Mouse (Mus musculus): ENCODE measurements around the gene Opn4. TPM values are rescaled to one million over a fixed set of nuclear protein-coding genes. Genes with fewer than 3 reads are reported as not detected.

Opn4 gene
- polyA plus RNA-seq, 1 experiment from 2014 or later: not detected

DNA sequence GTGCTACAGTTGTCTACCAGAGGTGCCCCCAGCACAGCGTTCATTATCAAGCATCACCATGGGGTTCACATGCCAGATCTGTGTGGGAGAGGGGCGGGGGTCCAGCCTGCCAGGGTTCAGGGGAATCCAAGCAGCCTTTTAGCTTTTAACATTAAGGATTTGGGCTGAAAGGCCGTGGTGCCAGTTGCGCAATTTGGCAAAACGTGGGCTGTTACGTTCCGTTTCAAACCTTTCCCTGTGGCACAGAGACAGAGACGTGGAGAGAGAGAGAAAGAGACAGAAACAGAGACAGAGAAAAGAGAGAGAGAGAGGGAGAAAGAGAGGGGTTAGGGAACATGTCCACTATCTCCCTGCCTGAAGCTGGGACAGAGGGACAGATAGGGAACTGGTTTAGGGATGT, 38.3 kb downstream of the Opn4 start:
- Histone ChIP-seq H3K9ac (ENCODE audit: low read length) (no peak overlapping the region), H3K4me3 (ENCODE audit: low read depth, low read length) (no peak overlapping the region), H3K27ac (ENCODE audit: low read depth, low read length) (no peak overlapping the region), H3K4me2 (ENCODE audit: low read depth) (no peak overlapping the region), H3K36me3 (ENCODE audit: control insufficient read depth, insufficient read depth, low read length) (no peaks in the 10 kb centered on the region), H3K9me3 (ENCODE audit: control insufficient read depth, low read length) (no peaks in the 10 kb centered on the region), H3K27me3 (ENCODE audit: control insufficient read depth, insufficient read depth, low read length) (no peaks in the 10 kb centered on the region), H3K4me1 (ENCODE audit: control insufficient read depth, insufficient read depth, low read length) (no peaks in the 10 kb centered on the region)
- ATAC-seq (ENCODE audit: insufficient read depth, low FRiP score, low TSS enrichment) (no peak), DNase-seq (ENCODE audit: low spot score) (no peak)
- WGBS: 95% methylated on average over 8 of the region's 8 CpGs

DNA sequence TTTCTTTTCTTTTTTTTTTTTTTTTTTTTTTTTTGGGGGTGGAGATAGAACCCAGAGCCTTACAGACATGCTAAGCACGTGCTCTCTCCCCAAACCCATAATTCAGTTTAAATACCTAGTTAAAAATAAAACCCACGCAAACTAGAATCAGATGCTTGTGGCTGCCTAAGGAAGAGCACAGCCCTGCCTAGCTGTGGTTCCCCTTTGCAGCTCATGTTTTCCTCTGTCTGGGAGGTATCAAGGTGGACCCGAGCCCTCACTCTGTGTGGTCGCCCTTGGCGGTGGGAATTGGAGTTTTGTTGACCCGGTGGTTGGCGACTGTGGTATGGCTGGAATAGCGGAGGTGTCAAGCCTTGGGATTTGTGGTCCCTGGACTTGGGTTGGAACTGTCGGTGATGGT, 41.0 kb downstream of the Opn4 start:
- Histone ChIP-seq H3K9me3 (ENCODE audit: control insufficient read depth, low read length) (no peaks in the 10 kb centered on the region), H3K4me1 (ENCODE audit: control insufficient read depth, insufficient read depth, low read length) (no peaks in the 10 kb centered on the region), H3K4me3 (ENCODE audit: low read depth, low read length) (no peak overlapping the region), H3K9ac (ENCODE audit: low read length) (no peak overlapping the region), H3K27me3 (ENCODE audit: control insufficient read depth, insufficient read depth, low read length) (no peaks in the 10 kb centered on the region), H3K36me3 (ENCODE audit: control insufficient read depth, insufficient read depth, low read length) (no peaks in the 10 kb centered on the region), H3K4me2 (ENCODE audit: low read depth) (no peak overlapping the region), H3K27ac (ENCODE audit: low read depth, low read length) (no peak overlapping the region)
- ATAC-seq (ENCODE audit: insufficient read depth, low FRiP score, low TSS enrichment): no peak
- no peak for DNase-seq (ENCODE audit: low spot score)
- WGBS: 92% methylated on average over 9 of the region's 9 CpGs

DNA sequence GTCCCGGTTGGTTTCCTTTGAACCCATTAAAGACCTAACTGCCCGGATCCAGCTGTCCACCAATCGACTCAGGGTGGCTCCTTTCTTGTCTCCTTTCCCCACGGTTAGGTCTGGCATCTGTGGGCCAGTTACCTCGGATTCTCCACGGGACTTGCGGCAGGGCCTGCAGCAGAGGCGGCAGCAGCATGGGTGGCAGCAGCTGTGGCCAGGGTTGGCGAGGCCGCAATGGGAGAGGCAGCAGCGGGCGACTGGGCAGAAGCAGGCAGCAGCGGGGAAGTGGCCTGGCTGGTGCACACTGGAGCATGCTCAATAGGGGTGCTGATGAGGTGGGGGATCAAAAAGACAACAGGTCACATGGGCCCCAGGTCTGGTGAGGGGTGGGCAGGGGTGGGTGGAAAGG, 44.7 kb downstream of the Opn4 start:
- 67% methylated on average over 13 of the region's 13 CpGs for WGBS
- no peak overlapping the region for H3K4me2 ChIP-seq (ENCODE audit: low read depth)
- H3K36me3 ChIP-seq (ENCODE audit: control insufficient read depth, insufficient read depth, low read length): no peaks in the 10 kb centered on the region
- H3K27me3 ChIP-seq (ENCODE audit: control insufficient read depth, insufficient read depth, low read length): no peaks in the 10 kb centered on the region
- DNase-seq (ENCODE audit: low spot score): no peak
- H3K4me1 ChIP-seq (ENCODE audit: control insufficient read depth, insufficient read depth, low read length): no peaks in the 10 kb centered on the region
- H3K4me3 ChIP-seq (ENCODE audit: low read depth, low read length): no peak overlapping the region
- H3K9ac ChIP-seq (ENCODE audit: low read length): no peak overlapping the region
- H3K27ac ChIP-seq (ENCODE audit: low read depth, low read length): no peak overlapping the region
- ATAC-seq (ENCODE audit: insufficient read depth, low FRiP score, low TSS enrichment): no peak
- no peaks in the 10 kb centered on the region for H3K9me3 ChIP-seq (ENCODE audit: control insufficient read depth, low read length)

DNA sequence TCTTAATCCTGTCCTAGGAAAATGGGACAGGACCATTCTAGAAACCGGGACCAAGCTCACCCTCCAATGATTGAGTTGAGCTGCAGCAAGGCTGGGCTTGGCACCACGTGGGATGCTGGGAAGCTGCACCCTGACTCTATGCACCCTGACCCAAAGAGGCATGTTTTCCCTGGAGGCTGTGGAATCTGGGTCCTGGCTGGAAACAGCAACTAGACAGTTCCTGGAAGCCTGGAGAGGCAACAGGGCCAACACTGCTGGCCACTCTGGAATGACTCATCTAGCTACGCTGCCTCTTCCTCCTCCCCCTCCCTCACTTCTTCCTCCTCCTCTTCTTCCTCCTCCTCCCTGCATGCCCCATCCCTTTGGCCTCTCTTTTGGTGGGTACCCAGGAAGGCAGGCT, 45.9 kb downstream of the Opn4 start:
- ATAC-seq (ENCODE audit: insufficient read depth, low FRiP score, low TSS enrichment): no peak
- no peaks in the 10 kb centered on the region for H3K36me3 ChIP-seq (ENCODE audit: control insufficient read depth, insufficient read depth, low read length)
- no peak overlapping the region for H3K4me2 ChIP-seq (ENCODE audit: low read depth)
- H3K9me3 ChIP-seq (ENCODE audit: control insufficient read depth, low read length): no peaks in the 10 kb centered on the region
- DNase-seq (ENCODE audit: low spot score): no peak
- no peaks in the 10 kb centered on the region for H3K27me3 ChIP-seq (ENCODE audit: control insufficient read depth, insufficient read depth, low read length)
- H3K27ac ChIP-seq (ENCODE audit: low read depth, low read length): no peak overlapping the region
- 82% methylated on average over 3 of the region's 3 CpGs for WGBS
- H3K9ac ChIP-seq (ENCODE audit: low read length): no peak overlapping the region
- H3K4me3 ChIP-seq (ENCODE audit: low read depth, low read length): no peak overlapping the region
- H3K4me1 ChIP-seq (ENCODE audit: control insufficient read depth, insufficient read depth, low read length): no peaks in the 10 kb centered on the region

DNA sequence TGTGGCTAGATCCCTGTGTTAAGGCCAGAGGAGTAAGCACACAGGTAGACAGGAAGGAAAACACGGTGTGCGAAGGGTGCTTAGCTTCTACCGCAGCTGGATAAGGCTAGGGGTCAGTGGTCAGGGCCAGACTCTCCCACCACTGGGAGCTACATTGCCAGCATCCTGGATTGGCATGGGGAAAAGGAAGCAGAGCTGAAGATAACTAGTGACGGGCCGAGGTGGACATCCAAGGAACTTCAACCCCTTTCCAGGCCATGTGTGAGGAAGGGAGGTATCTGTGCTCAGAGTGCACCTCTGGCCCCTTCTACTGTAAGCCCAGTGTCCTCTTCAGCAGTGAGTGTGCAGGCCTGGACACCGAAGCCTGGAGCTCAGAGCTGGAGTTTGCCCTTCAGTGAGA, 46.5 kb downstream of the Opn4 start:
- no peak overlapping the region for H3K27ac ChIP-seq (ENCODE audit: low read depth, low read length)
- H3K4me2 ChIP-seq (ENCODE audit: low read depth): no peak overlapping the region
- WGBS: 83% methylated on average over 6 of the region's 6 CpGs

DNA sequence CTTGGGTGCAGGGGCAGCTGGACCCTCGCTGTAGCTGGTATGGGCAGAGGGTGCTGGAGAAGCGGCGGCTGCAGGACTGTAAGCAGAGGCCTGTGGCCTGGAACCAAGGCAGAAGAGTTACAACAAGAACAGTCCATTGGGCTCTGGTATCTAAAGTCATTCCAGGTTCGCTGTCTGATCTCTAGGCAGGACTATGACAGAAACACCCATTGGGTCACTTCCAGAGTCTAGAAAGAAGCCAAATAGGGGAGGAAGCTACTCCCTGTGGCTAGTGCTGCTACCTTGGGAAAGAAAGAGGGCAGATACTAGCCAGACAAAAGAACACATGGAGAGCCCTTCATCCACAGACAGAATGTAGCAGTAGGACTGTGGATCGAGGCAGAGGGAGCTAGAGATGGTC, 47.7 kb downstream of the Opn4 start:
- DNase-seq (ENCODE audit: low spot score): no peak
- H3K9me3 ChIP-seq (ENCODE audit: control insufficient read depth, low read length): no peaks in the 10 kb centered on the region
- ATAC-seq (ENCODE audit: insufficient read depth, low FRiP score, low TSS enrichment): no peak
- H3K4me2 ChIP-seq (ENCODE audit: low read depth): no peak overlapping the region
- WGBS: 85% methylated on average over 5 of the region's 5 CpGs
- H3K4me1 ChIP-seq (ENCODE audit: control insufficient read depth, insufficient read depth, low read length): peaks cover 3% of the 10 kb centered on the region
- H3K27me3 ChIP-seq (ENCODE audit: control insufficient read depth, insufficient read depth, low read length): no peaks in the 10 kb centered on the region
- no peak overlapping the region for H3K9ac ChIP-seq (ENCODE audit: low read length)
- no peak overlapping the region for H3K4me3 ChIP-seq (ENCODE audit: low read depth, low read length)
- H3K27ac ChIP-seq (ENCODE audit: low read depth, low read length): no peak overlapping the region
- no peaks in the 10 kb centered on the region for H3K36me3 ChIP-seq (ENCODE audit: control insufficient read depth, insufficient read depth, low read length)

More for the DNA sequence above, 46.5 kb downstream of the Opn4 start:
- H3K36me3 ChIP-seq (ENCODE audit: control insufficient read depth, insufficient read depth, low read length): no peaks in the 10 kb centered on the region
- H3K4me1 ChIP-seq (ENCODE audit: control insufficient read depth, insufficient read depth, low read length): no peaks in the 10 kb centered on the region; the same call in 1 of the 2 replicates
- H3K9ac ChIP-seq (ENCODE audit: low read length): no peak overlapping the region
- H3K27me3 ChIP-seq (ENCODE audit: control insufficient read depth, insufficient read depth, low read length): no peaks in the 10 kb centered on the region
- no peaks in the 10 kb centered on the region for H3K9me3 ChIP-seq (ENCODE audit: control insufficient read depth, low read length)
- H3K4me3 ChIP-seq (ENCODE audit: low read depth, low read length): no peak overlapping the region
- DNase-seq (ENCODE audit: low spot score) (no peak), ATAC-seq (ENCODE audit: insufficient read depth, low FRiP score, low TSS enrichment) (no peak)

DNA sequence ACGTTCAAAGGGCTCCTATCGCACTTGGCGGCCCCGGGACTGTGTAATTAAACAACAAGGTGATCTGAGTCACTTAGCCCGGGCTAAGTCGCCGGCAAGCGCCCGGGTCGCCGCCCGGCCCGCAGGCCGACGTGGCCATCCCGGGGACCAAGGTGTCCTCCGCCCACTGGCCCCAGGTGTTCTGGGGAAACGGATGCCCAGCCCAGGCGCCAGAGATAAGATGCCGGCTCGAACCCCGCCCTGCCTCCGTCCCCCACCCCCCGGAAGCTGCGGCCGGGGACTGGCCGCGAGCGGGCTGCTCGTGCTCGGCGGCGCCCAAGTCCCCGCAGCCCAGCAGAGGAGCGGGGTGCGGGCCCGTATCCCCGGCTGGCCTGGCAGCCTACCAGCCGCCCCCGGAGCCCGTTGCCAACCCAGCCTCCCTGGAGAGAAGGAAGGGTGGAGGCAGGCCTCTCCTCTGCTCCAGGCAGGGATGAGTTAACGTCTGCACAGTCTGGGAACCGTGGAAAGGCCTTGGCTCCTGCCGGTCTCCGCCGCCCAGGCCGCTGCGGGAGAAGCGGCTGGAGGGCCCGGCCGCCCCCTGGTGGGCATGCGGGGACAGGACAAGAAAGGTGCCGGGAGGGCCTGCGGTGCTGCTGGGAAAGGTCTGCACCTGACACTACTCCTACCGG, 50.8 kb downstream of the Opn4 start:
- Histone ChIP-seq H3K4me1 (ENCODE audit: control insufficient read depth, insufficient read depth, low read length) (peaks cover 3% of the 10 kb centered on the region), H3K27ac (ENCODE audit: low read depth, low read length) (peak overlapping the region; percentile 50; the same call in 1 of the 2 replicates), H3K4me2 (ENCODE audit: low read depth) (peak overlapping the region; percentile 56), H3K9ac (ENCODE audit: low read length) (peak overlapping the region; percentile 90), H3K9me3 (ENCODE audit: control insufficient read depth, low read length) (no peaks in the 10 kb centered on the region), H3K27me3 (ENCODE audit: control insufficient read depth, insufficient read depth, low read length) (no peaks in the 10 kb centered on the region), H3K4me3 (ENCODE audit: low read depth, low read length) (peak overlapping the region; percentile 78), H3K36me3 (ENCODE audit: control insufficient read depth, insufficient read depth, low read length) (no peaks in the 10 kb centered on the region)
- peak; percentile 97 for ATAC-seq (ENCODE audit: insufficient read depth, low FRiP score, low TSS enrichment)
- peak; percentile 93 for DNase-seq (ENCODE audit: low spot score)
- WGBS: under 1% methylated on average over 53 of the region's 55 CpGs

DNA sequence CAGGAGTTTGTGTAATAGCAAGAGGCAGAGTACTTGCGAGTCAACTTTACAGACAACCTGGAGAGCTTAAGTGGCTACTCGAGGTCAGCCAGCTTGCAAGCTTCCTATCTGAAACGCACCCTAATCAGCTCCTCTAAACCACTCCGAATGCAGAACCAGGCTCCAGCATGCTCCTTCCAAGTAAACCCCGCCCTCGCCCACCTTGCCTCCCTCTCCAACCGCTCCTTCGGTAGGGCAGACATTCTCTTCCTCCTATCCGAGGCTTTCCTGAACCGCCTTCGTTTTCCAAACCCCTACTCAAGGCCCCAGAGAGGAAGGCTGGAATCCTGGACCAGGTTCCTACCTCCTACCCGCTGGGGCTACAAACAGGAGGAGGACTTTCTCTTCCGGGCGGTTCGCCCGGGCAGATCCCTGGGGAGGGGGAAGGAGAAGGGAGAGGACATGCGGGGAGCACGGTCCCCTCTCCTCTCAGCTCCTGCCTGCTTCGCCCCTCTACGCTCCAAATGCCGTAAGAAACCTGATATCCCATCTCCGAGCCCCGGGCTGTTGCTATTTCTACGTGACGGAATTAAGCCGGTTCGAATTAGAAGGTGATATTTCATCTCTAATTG, 51.4 kb downstream of the Opn4 start:
- Histone ChIP-seq H3K4me3 (ENCODE audit: low read depth, low read length) (peak overlapping the region; percentile 78), H3K9me3 (ENCODE audit: control insufficient read depth, low read length) (no peaks in the 10 kb centered on the region), H3K27me3 (ENCODE audit: control insufficient read depth, insufficient read depth, low read length) (no peaks in the 10 kb centered on the region), H3K27ac (ENCODE audit: low read depth, low read length) (no peak overlapping the region), H3K4me2 (ENCODE audit: low read depth) (peak overlapping the region; percentile 56), H3K4me1 (ENCODE audit: control insufficient read depth, insufficient read depth, low read length) (peaks cover 3% of the 10 kb centered on the region), H3K9ac (ENCODE audit: low read length) (peak overlapping the region; percentile 90), H3K36me3 (ENCODE audit: control insufficient read depth, insufficient read depth, low read length) (no peaks in the 10 kb centered on the region)
- ATAC-seq (ENCODE audit: insufficient read depth, low FRiP score, low TSS enrichment) (peak; percentile 58), DNase-seq (ENCODE audit: low spot score) (peak; percentile 78)
- under 1% methylated on average over 26 of the region's 27 CpGs for WGBS

DNA sequence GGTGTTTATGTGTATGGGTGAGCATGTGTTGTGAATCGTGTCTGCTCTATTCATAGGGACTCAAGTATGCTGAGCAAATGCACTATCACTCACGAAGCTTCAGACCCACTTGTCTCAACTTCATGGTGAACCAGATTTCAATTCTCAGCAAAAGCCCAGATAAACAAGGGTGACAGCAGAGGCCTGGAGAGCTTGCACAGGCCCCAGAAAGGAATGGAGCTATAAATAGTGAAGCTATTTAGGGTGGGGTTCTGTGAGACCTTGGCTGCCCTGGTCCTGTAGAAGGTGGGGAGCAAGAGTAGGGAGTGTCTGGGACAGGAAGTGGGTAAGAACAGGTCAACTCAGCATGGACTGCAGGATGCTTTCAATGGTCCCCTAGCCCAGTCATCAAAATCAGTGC, 55.4 kb downstream of the Opn4 start:
- Histone ChIP-seq H3K4me1 (ENCODE audit: control insufficient read depth, insufficient read depth, low read length) (peaks cover 3% of the 10 kb centered on the region), H3K9ac (ENCODE audit: low read length) (no peak overlapping the region), H3K4me2 (ENCODE audit: low read depth) (no peak overlapping the region), H3K27me3 (ENCODE audit: control insufficient read depth, insufficient read depth, low read length) (no peaks in the 10 kb centered on the region), H3K27ac (ENCODE audit: low read depth, low read length) (no peak overlapping the region), H3K36me3 (ENCODE audit: control insufficient read depth, insufficient read depth, low read length) (no peaks in the 10 kb centered on the region), H3K4me3 (ENCODE audit: low read depth, low read length) (no peak overlapping the region), H3K9me3 (ENCODE audit: control insufficient read depth, low read length) (no peaks in the 10 kb centered on the region; the same call in 1 of the 2 replicates)
- 93% methylated on average over 2 of the region's 2 CpGs for WGBS
- DNase-seq (ENCODE audit: low spot score) (no peak), ATAC-seq (ENCODE audit: insufficient read depth, low FRiP score, low TSS enrichment) (no peak)

Data from neural tube, embryonic 11.5 days (tissue).